ENCODE assay signal across 17 mouse cellular contexts in genomic region chr1:135062936-135063335, GRCm38 (mm10). TPM values are rescaled to one million over a fixed set of nuclear protein-coding genes. Genes with fewer than 3 reads are reported as not detected.
DNase-seq lines count a peak whose midpoint lies in the region; ATAC-seq and TF ChIP-seq lines count a peak whose summit lies in the region.
"Had no signal": no experiment of that assay in that cellular context is flagged by ENCODE, and none has a peak within 500 bp of the region (broad histone marks: within the 10 kb centered on the region; RNA-seq: fewer than 3 reads in every experiment).

No protein-coding gene starts in this region.

- H3K4me1 ChIP-seq in liver, embryonic 14.5 days (replicated peaks; ENCODE audit: control insufficient read depth in 2 of 2, insufficient read depth in 2 of 2, low read length in 1 of 2): no peaks in the 10 kb centered on the region
- H3K4me1 ChIP-seq in liver, embryonic 12.5 days: no peaks in the 10 kb centered on the region
- H3K4me1 ChIP-seq in E14TG2a.4 (replicated peaks; ENCODE audit: low read depth, low read length): no peaks in the 10 kb centered on the region; the same call in 1 of the 2 replicates
- no peaks in the 10 kb centered on the region for H3K4me1 ChIP-seq in G1E (ENCODE audit: insufficient read depth, low read depth, low read length)
- H3K4me1 ChIP-seq: embryonic facial prominence, embryonic 15.5 days; forebrain, embryonic 10.5 days; hindbrain, embryonic 12.5 days; limb, embryonic 15.5 days; midbrain, embryonic 12.5 days; stomach, embryonic 15.5 days had no signal

- TF ChIP-seq CTCF in liver, embryonic 14.5 days (IDR thresholded peaks at IDR 0.05; ENCODE audit: low read depth): peak; percentile 15; the same call in 1 of the 2 replicates
- TF ChIP-seq CTCF in E14TG2a.4 (conservative IDR thresholded peaks at IDR 0.05; ENCODE audit: low read length) (peak; percentile 81), G1E (IDR thresholded peaks at IDR 0.05; ENCODE audit: low read depth, low read length) (peak; percentile 60)

- H3K4me2 ChIP-seq in liver, embryonic 14.5 days (ENCODE audit: low read depth): no peak overlapping the region
- H3K4me2 ChIP-seq in liver, embryonic 12.5 days: no peak overlapping the region
- H3K4me2 ChIP-seq: embryonic facial prominence, embryonic 15.5 days; hindbrain, embryonic 12.5 days; limb, embryonic 15.5 days; midbrain, embryonic 12.5 days; stomach, embryonic 15.5 days had no signal

- no peak overlapping the region for H3K27ac ChIP-seq in liver, embryonic 14.5 days
- no peak overlapping the region for H3K27ac ChIP-seq in liver, embryonic 12.5 days
- H3K27ac ChIP-seq: embryonic facial prominence, embryonic 15.5 days; forebrain, embryonic 10.5 days; hindbrain, embryonic 12.5 days; limb, embryonic 15.5 days; midbrain, embryonic 12.5 days; stomach, embryonic 15.5 days had no signal

- no peak for TF ChIP-seq EP300 in liver, embryonic 14.5 days (IDR thresholded peaks at IDR 0.05; ENCODE audit: low read depth)

- no peaks in the 10 kb centered on the region for H3K36me3 ChIP-seq in liver, embryonic 14.5 days (replicated peaks; ENCODE audit: control insufficient read depth, insufficient read depth, low read depth)
- H3K36me3 ChIP-seq in liver, embryonic 12.5 days: no peaks in the 10 kb centered on the region
- H3K36me3 ChIP-seq in E14TG2a.4 (ENCODE audit: insufficient read depth, low read length): no peaks in the 10 kb centered on the region
- H3K36me3 ChIP-seq in G1E (replicated peaks): no peaks in the 10 kb centered on the region
- no peaks in the 10 kb centered on the region for H3K36me3 ChIP-seq in splenic B cell, adult 2 months (ENCODE audit: control insufficient read depth, insufficient read depth, low read length, poor library complexity, severe bottlenecking)
- H3K36me3 ChIP-seq: embryonic facial prominence, embryonic 15.5 days; forebrain, embryonic 10.5 days; hindbrain, embryonic 12.5 days; midbrain, embryonic 12.5 days; stomach, embryonic 15.5 days had no signal

- H3K4me3 ChIP-seq in liver, embryonic 14.5 days (ENCODE audit: insufficient read depth in 1 of 2, low read depth in 2 of 2, low read length in 2 of 2): no peak overlapping the region
- H3K4me3 ChIP-seq in liver, embryonic 12.5 days: no peak overlapping the region
- H3K4me3 ChIP-seq in E14TG2a.4 (replicated peaks; ENCODE audit: low read length) (no peak overlapping the region), G1E (ENCODE audit: low read depth, low read length) (no peak overlapping the region)
- H3K4me3 ChIP-seq: embryonic facial prominence, embryonic 15.5 days; forebrain, embryonic 10.5 days; hindbrain, embryonic 12.5 days; limb, embryonic 15.5 days; midbrain, embryonic 12.5 days; stomach, embryonic 15.5 days had no signal

- H3K9me3 ChIP-seq in liver, embryonic 14.5 days (ENCODE audit: control insufficient read depth, low read length): no peaks in the 10 kb centered on the region
- 0 out of 2 replicates have a peak, but pooled peaks cover 4% of the 10 kb centered on the region for H3K9me3 ChIP-seq in liver, embryonic 12.5 days (replicated peaks)
- H3K9me3 ChIP-seq in E14TG2a.4 (ENCODE audit: low read length): peaks cover 16% of the 10 kb centered on the region
- H3K9me3 ChIP-seq in G1E (replicated peaks): peaks cover 5% of the 10 kb centered on the region; the same call in 1 of the 2 replicates
- H3K9me3 ChIP-seq: forebrain, embryonic 10.5 days; limb, embryonic 15.5 days; midbrain, embryonic 12.5 days; stomach, embryonic 15.5 days had no signal

- H3K27me3 ChIP-seq in liver, embryonic 14.5 days (ENCODE audit: control insufficient read depth, insufficient read depth, low read length): no peaks in the 10 kb centered on the region
- H3K27me3 ChIP-seq in liver, embryonic 12.5 days (replicated peaks): peaks cover 4% of the 10 kb centered on the region; the same call in 1 of the 2 replicates
- H3K27me3 ChIP-seq in E14TG2a.4 (ENCODE audit: insufficient read depth, low read length) (peaks cover 12% of the 10 kb centered on the region), G1E (ENCODE audit: insufficient read depth, low read length) (peaks cover 32% of the 10 kb centered on the region)
- H3K27me3 ChIP-seq in splenic B cell, adult 2 months (ENCODE audit: control insufficient read depth, insufficient read depth, low read length, poor library complexity, severe bottlenecking): no peaks in the 10 kb centered on the region
- H3K27me3 ChIP-seq: embryonic facial prominence, embryonic 15.5 days; hindbrain, embryonic 12.5 days; limb, embryonic 15.5 days; midbrain, embryonic 12.5 days; stomach, embryonic 15.5 days had no signal

- 50% methylated on average over 5 of the region's 5 CpGs for WGBS in liver, embryonic 14.5 days (ENCODE audit: insufficient replicate concordance)
- WGBS in liver, embryonic 12.5 days (ENCODE audit: insufficient replicate concordance): 51% methylated on average over 5 of the region's 5 CpGs

- no peak overlapping the region for H3K9ac ChIP-seq in liver, embryonic 14.5 days (replicated peaks)
- H3K9ac ChIP-seq in liver, embryonic 12.5 days: no peak overlapping the region
- H3K9ac ChIP-seq: embryonic facial prominence, embryonic 15.5 days; hindbrain, embryonic 12.5 days; limb, embryonic 15.5 days; midbrain, embryonic 12.5 days; stomach, embryonic 15.5 days had no signal

- no peak for DNase-seq in liver, embryonic 14.5 days (ENCODE audit: low read depth in 3 of 3, low spot score in 3 of 3)
- DNase-seq in G1E (ENCODE audit: low spot score): no peak
- DNase-seq in splenic B cell, adult 2 months (ENCODE audit: low read depth, low spot score): peak; percentile 12
- DNase-seq in testis, postnatal 14 days (ENCODE audit: low spot score): no peak
- DNase-seq in adrenal gland, adult 18-20 months (ENCODE audit: low spot score in 2 of 2): no peak
- DNase-seq: cerebellum, postnatal 14 days; embryo, embryonic 11 days; kidney, adult 18-20 months had no signal

- no peak for ATAC-seq in liver, embryonic 14.5 days (ENCODE audit: insufficient read depth)
- no peak for ATAC-seq in liver, embryonic 12.5 days
- ATAC-seq in G1E (ENCODE audit: extremely low read depth, insufficient number of reproducible peaks, low FRiP score, poor library complexity, severe bottlenecking): no peak
- ATAC-seq: Patski had no signal

RNA-seq across cellular contexts. Expression of gene Lgr6, which starts 42.1 kb away (rescaled TPM):
- 0.02 TPM in 2 replicates for polyA plus RNA-seq in liver, embryonic 14.5 days (2012; rRNA removed)
- 0.05 and 0.08 TPM in 2 replicates for polyA plus RNA-seq in liver, embryonic 14.5 days (2014; fragmentation: Nextera tagmentation; extraction: Ambion mirVana)
- 0.30 and 0.36 TPM in 2 replicates for polyA plus RNA-seq in liver, embryonic 12.5 days (2016; fragmentation: Nextera tagmentation; extraction: Ambion mirVana)
- total RNA-seq in G1E (2014; fragmentation: Nextera tagmentation): 0.30 TPM in 1 of 2 replicates, not detected in the other
- total RNA-seq in G1E (2017): 0.12 and 0.38 TPM in 2 replicates
- 0.43 and 0.54 TPM in 2 replicates for polyA plus RNA-seq in G1E (2012)
- 1 to 10 TPM; 2.1 to 5.2 TPM for total RNA-seq in adrenal gland, adult 18-20 months (2021)

Comparison
In these comparisons a context has a peak if more than half of its experiments do, and no peak if none do; other contexts are left out.
1. CTCF ChIP-seq: peak in every context shown above with its lines; median percentile 81 in E14TG2a.4; 60 in G1E; 15 in liver, embryonic 14.5 days.